Mouse (Mus musculus): ENCODE measurements around the gene Gm20708. TPM values are rescaled to one million over a fixed set of nuclear protein-coding genes. Genes with fewer than 3 reads are reported as not detected.
A peak's percentile ranks its signal among the peaks of the same experiment; 100 is the strongest.

Gm20708 gene
- polyA plus RNA-seq, 1 experiment from 2014 or later = not detected

- H3K9ac ChIP-seq (replicated peaks; ENCODE audit: low read length) = no peak overlapping the region
Measured at GRCm38 (mm10) chr11:117878892-117879291, 69.4 kb downstream of the Gm20708 start.

GRCm38 (mm10) chr11:117879676-117880075 lies 70.2 kb downstream of the Gm20708 start:
- no peak overlapping the region; the same call in 1 of the 2 replicates for H3K9ac ChIP-seq (replicated peaks; ENCODE audit: low read length)

More at GRCm38 (mm10) chr11:117878892-117879291, 69.4 kb downstream of the Gm20708 start:
- no peaks in the 10 kb centered on the region for H3K36me3 ChIP-seq (replicated peaks; ENCODE audit: control insufficient read depth, insufficient read depth, low read depth, low read length)
- H3K27ac ChIP-seq (replicated peaks; ENCODE audit: low read depth, low read length) = no peak overlapping the region
- peak overlapping the region; percentile 4; the same call in 1 of the 2 replicates for H3K4me2 ChIP-seq (ENCODE audit: low read depth, low read length)
- ATAC-seq (replicated peaks; ENCODE audit: insufficient number of reproducible peaks, low FRiP score, low TSS enrichment, low read depth) = no peak
- WGBS = 14% methylated on average over 8 of the region's 8 CpGs
- no peaks in the 10 kb centered on the region; the same call in 1 of the 2 replicates for H3K27me3 ChIP-seq (ENCODE audit: control insufficient read depth, insufficient read depth, low read length)
- H3K9me3 ChIP-seq (replicated peaks; ENCODE audit: control insufficient read depth, low read length) = no peaks in the 10 kb centered on the region
- peak; percentile 18 for DNase-seq (ENCODE audit: low spot score)
- H3K4me1 ChIP-seq (ENCODE audit: control insufficient read depth, insufficient read depth, low read length) = peaks cover 8% of the 10 kb centered on the region; the same call in 1 of the 2 replicates
- no peak overlapping the region for H3K4me3 ChIP-seq (ENCODE audit: low read depth, low read length)

GRCm38 (mm10) chr11:117880336-117880976 lies 71.0 kb downstream of the Gm20708 start:
- no peaks in the 10 kb centered on the region; the same call in 1 of the 2 replicates for H3K27me3 ChIP-seq (ENCODE audit: control insufficient read depth, insufficient read depth, low read length)

More at GRCm38 (mm10) chr11:117879676-117880075, 70.2 kb downstream of the Gm20708 start:
- Histone ChIP-seq H3K4me3 (ENCODE audit: low read depth, low read length) (no peak overlapping the region), H3K36me3 (replicated peaks; ENCODE audit: control insufficient read depth, insufficient read depth, low read depth, low read length) (no peaks in the 10 kb centered on the region), H3K9me3 (replicated peaks; ENCODE audit: control insufficient read depth, low read length) (no peaks in the 10 kb centered on the region), H3K27me3 (ENCODE audit: control insufficient read depth, insufficient read depth, low read length) (no peaks in the 10 kb centered on the region; the same call in 1 of the 2 replicates), H3K27ac (replicated peaks; ENCODE audit: low read depth, low read length) (no peak overlapping the region), H3K4me1 (ENCODE audit: control insufficient read depth, insufficient read depth, low read length) (peaks cover 8% of the 10 kb centered on the region; the same call in 1 of the 2 replicates), H3K4me2 (ENCODE audit: low read depth, low read length) (no peak overlapping the region)
- ATAC-seq (replicated peaks; ENCODE audit: insufficient number of reproducible peaks, low FRiP score, low TSS enrichment, low read depth) (no peak), DNase-seq (ENCODE audit: low spot score) (no peak)
- 66% methylated on average over 6 of the region's 6 CpGs for WGBS

GRCm38 (mm10) chr11:117880977-117881358 lies 71.5 kb downstream of the Gm20708 start:
- Histone ChIP-seq H3K9ac (replicated peaks; ENCODE audit: low read length) (no peak overlapping the region), H3K27me3 (ENCODE audit: control insufficient read depth, insufficient read depth, low read length) (no peaks in the 10 kb centered on the region; the same call in 1 of the 2 replicates), H3K9me3 (replicated peaks; ENCODE audit: control insufficient read depth, low read length) (no peaks in the 10 kb centered on the region), H3K4me3 (ENCODE audit: low read depth, low read length) (no peak overlapping the region), H3K4me1 (ENCODE audit: control insufficient read depth, insufficient read depth, low read length) (peaks cover 8% of the 10 kb centered on the region; the same call in 1 of the 2 replicates), H3K27ac (replicated peaks; ENCODE audit: low read depth, low read length) (no peak overlapping the region), H3K36me3 (replicated peaks; ENCODE audit: control insufficient read depth, insufficient read depth, low read depth, low read length) (no peaks in the 10 kb centered on the region), H3K4me2 (ENCODE audit: low read depth, low read length) (no peak overlapping the region)
- ATAC-seq (replicated peaks; ENCODE audit: insufficient number of reproducible peaks, low FRiP score, low TSS enrichment, low read depth) (no peak), DNase-seq (ENCODE audit: low spot score) (no peak)
- 82% methylated on average over 6 of the region's 6 CpGs for WGBS

More at GRCm38 (mm10) chr11:117880336-117880976, 71.0 kb downstream of the Gm20708 start:
- Histone ChIP-seq H3K27ac (replicated peaks; ENCODE audit: low read depth, low read length) (no peak overlapping the region), H3K4me2 (ENCODE audit: low read depth, low read length) (no peak overlapping the region), H3K4me3 (ENCODE audit: low read depth, low read length) (no peak overlapping the region), H3K9ac (replicated peaks; ENCODE audit: low read length) (no peak overlapping the region), H3K36me3 (replicated peaks; ENCODE audit: control insufficient read depth, insufficient read depth, low read depth, low read length) (no peaks in the 10 kb centered on the region), H3K4me1 (ENCODE audit: control insufficient read depth, insufficient read depth, low read length) (peaks cover 8% of the 10 kb centered on the region; the same call in 1 of the 2 replicates), H3K9me3 (replicated peaks; ENCODE audit: control insufficient read depth, low read length) (no peaks in the 10 kb centered on the region)
- WGBS = 87% methylated on average over 9 of the region's 9 CpGs
- ATAC-seq (replicated peaks; ENCODE audit: insufficient number of reproducible peaks, low FRiP score, low TSS enrichment, low read depth) (no peak), DNase-seq (ENCODE audit: low spot score) (no peak)

- no peak for DNase-seq (ENCODE audit: low spot score)
- ATAC-seq (replicated peaks; ENCODE audit: insufficient number of reproducible peaks, low FRiP score, low TSS enrichment, low read depth) = no peak
- Histone ChIP-seq H3K9me3 (replicated peaks; ENCODE audit: control insufficient read depth, low read length) (no peaks in the 10 kb centered on the region), H3K4me2 (ENCODE audit: low read depth, low read length) (no peak overlapping the region), H3K36me3 (replicated peaks; ENCODE audit: control insufficient read depth, insufficient read depth, low read depth, low read length) (no peaks in the 10 kb centered on the region), H3K27me3 (ENCODE audit: control insufficient read depth, insufficient read depth, low read length) (no peaks in the 10 kb centered on the region; the same call in 1 of the 2 replicates), H3K4me1 (ENCODE audit: control insufficient read depth, insufficient read depth, low read length) (peaks cover 8% of the 10 kb centered on the region; the same call in 1 of the 2 replicates), H3K27ac (replicated peaks; ENCODE audit: low read depth, low read length) (no peak overlapping the region), H3K4me3 (ENCODE audit: low read depth, low read length) (no peak overlapping the region), H3K9ac (replicated peaks; ENCODE audit: low read length) (no peak overlapping the region)
- WGBS = 7% methylated on average over 8 of the region's 8 CpGs
Measured at GRCm38 (mm10) chr11:117881787-117882186, 72.3 kb downstream of the Gm20708 start.

GRCm38 (mm10) chr11:117882208-117882607 lies 72.7 kb downstream of the Gm20708 start:
- H3K4me2 ChIP-seq (ENCODE audit: low read depth, low read length) = no peak overlapping the region
- no peak overlapping the region for H3K4me3 ChIP-seq (ENCODE audit: low read depth, low read length)
- DNase-seq (ENCODE audit: low spot score) (no peak), ATAC-seq (replicated peaks; ENCODE audit: insufficient number of reproducible peaks, low FRiP score, low TSS enrichment, low read depth) (no peak)
- 74% methylated on average over 1 of the region's 1 CpGs for WGBS
- H3K4me1 ChIP-seq (ENCODE audit: control insufficient read depth, insufficient read depth, low read length) = peaks cover 8% of the 10 kb centered on the region; the same call in 1 of the 2 replicates
- no peak overlapping the region for H3K9ac ChIP-seq (replicated peaks; ENCODE audit: low read length)
- no peak overlapping the region for H3K27ac ChIP-seq (replicated peaks; ENCODE audit: low read depth, low read length)
- no peaks in the 10 kb centered on the region for H3K9me3 ChIP-seq (replicated peaks; ENCODE audit: control insufficient read depth, low read length)
- no peaks in the 10 kb centered on the region; the same call in 1 of the 2 replicates for H3K27me3 ChIP-seq (ENCODE audit: control insufficient read depth, insufficient read depth, low read length)
- H3K36me3 ChIP-seq (replicated peaks; ENCODE audit: control insufficient read depth, insufficient read depth, low read depth, low read length) = no peaks in the 10 kb centered on the region

GRCm38 (mm10) chr11:117886000-117886399 lies 76.5 kb downstream of the Gm20708 start:
- no peak for ATAC-seq (replicated peaks; ENCODE audit: insufficient number of reproducible peaks, low FRiP score, low TSS enrichment, low read depth)
- Histone ChIP-seq H3K27me3 (ENCODE audit: control insufficient read depth, insufficient read depth, low read length) (peaks cover 11% of the 10 kb centered on the region), H3K27ac (replicated peaks; ENCODE audit: low read depth, low read length) (no peak overlapping the region), H3K4me1 (ENCODE audit: control insufficient read depth, insufficient read depth, low read length) (peaks cover 28% of the 10 kb centered on the region), H3K4me3 (ENCODE audit: low read depth, low read length) (no peak overlapping the region), H3K4me2 (ENCODE audit: low read depth, low read length) (no peak overlapping the region), H3K9ac (replicated peaks; ENCODE audit: low read length) (no peak overlapping the region), H3K9me3 (replicated peaks; ENCODE audit: control insufficient read depth, low read length) (no peaks in the 10 kb centered on the region), H3K36me3 (replicated peaks; ENCODE audit: control insufficient read depth, insufficient read depth, low read depth, low read length) (no peaks in the 10 kb centered on the region)
- 58% methylated on average over 5 of the region's 5 CpGs for WGBS
- no peak for DNase-seq (ENCODE audit: low spot score)
